Mouse (Mus musculus): ENCODE results near the gene Usp40. TPM values are rescaled to one million over a fixed set of nuclear protein-coding genes. Genes with fewer than 3 reads are reported as not detected.

The Usp40 gene
- polyA plus RNA-seq, 1 experiment from 2014 or later: 27.9 TPM

DNA sequence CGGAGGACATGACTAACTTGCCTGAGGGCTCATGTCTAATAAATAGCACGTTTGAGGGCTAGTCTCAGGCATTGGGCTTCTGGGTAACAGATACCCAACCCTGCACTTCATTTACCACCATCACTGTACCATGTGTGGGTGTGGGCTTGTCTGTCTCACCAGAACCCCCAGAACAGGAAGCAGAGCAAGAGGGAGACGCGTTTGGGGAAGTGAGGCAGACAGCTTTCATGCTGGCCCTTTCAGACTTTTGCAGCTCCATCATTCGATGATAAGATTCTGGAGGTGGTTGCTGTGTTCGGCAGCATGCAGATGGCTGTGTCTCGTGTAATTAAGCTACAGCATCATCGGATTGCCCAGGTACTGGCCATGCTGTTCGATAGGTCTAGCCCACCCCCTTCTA is 73.3 kb downstream of the Usp40 start:
- WGBS: 92% methylated on average over 9 of the region's 9 CpGs
- ATAC-seq (ENCODE audit: low FRiP score): no peak
- no peak overlapping the region for H3K4me3 ChIP-seq (ENCODE audit: low read depth, low read length)
- no peaks in the 10 kb centered on the region for H3K27me3 ChIP-seq (ENCODE audit: control insufficient read depth, insufficient read depth, low read length)
- no peak overlapping the region for H3K4me2 ChIP-seq
- peaks cover 10% of the 10 kb centered on the region for H3K36me3 ChIP-seq (ENCODE audit: control insufficient read depth, insufficient read depth, low read length)
- H3K9ac ChIP-seq (ENCODE audit: low read length): no peak overlapping the region
- no peaks in the 10 kb centered on the region for H3K9me3 ChIP-seq (ENCODE audit: control insufficient read depth, low read length)
- H3K4me1 ChIP-seq (ENCODE audit: control insufficient read depth, insufficient read depth, low read length): no peaks in the 10 kb centered on the region
- no peak for DNase-seq (ENCODE audit: low spot score, missing footprints)
- no peak overlapping the region for H3K27ac ChIP-seq (ENCODE audit: low read depth, low read length)

DNA sequence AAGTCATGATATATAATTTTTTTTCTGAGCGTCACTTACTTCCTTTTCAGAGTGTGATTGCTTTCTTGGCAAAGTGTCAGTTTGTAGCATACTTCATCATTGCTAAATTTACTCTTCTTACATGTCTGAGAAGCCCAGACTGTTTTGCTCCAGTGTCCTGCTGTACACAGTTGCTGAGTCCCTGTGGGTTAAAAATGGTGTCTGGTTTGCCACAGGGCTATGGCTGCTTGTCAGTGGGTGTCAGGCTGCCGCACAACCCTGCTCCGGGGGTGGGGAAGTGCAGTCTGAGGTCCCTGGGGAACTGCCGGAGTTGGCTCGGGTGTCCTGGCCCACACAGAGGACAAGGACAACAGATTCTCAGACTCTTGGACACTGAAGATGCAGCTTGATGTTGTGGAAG is 75.3 kb downstream of the Usp40 start:
- Histone ChIP-seq H3K4me1 (ENCODE audit: control insufficient read depth, insufficient read depth, low read length) (no peaks in the 10 kb centered on the region), H3K9me3 (ENCODE audit: control insufficient read depth, low read length) (no peaks in the 10 kb centered on the region), H3K27ac (ENCODE audit: low read depth, low read length) (no peak overlapping the region), H3K4me3 (ENCODE audit: low read depth, low read length) (no peak overlapping the region), H3K36me3 (ENCODE audit: control insufficient read depth, insufficient read depth, low read length) (peaks cover 6% of the 10 kb centered on the region), H3K4me2 (no peak overlapping the region), H3K9ac (ENCODE audit: low read length) (no peak overlapping the region), H3K27me3 (ENCODE audit: control insufficient read depth, insufficient read depth, low read length) (no peaks in the 10 kb centered on the region)
- 90% methylated on average over 5 of the region's 5 CpGs for WGBS
- ATAC-seq (ENCODE audit: low FRiP score): no peak
- DNase-seq (ENCODE audit: low spot score, missing footprints): no peak

DNA sequence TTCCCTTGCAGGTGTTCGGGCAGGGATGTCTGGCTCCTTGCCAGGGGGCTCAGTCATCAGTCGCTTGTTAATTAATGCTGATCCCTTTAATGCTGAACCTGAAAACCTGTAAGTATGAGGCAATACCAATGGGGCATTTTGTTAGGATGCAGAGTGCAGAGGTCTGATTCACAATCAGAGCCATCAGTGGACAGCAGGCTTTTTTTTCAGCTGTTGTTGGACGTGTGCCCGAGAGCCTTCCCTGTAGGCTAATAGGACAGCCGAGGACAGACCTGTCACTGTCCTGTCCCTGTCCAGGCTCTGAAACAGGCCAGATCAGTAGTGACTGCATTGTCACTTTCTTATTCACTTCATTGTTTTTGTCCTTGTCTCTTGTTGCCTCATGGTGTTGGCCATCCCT is 78.6 kb downstream of the Usp40 start:
- Histone ChIP-seq H3K36me3 (ENCODE audit: control insufficient read depth, insufficient read depth, low read length) (0 out of 2 replicates have a peak, but pooled peaks cover 6% of the 10 kb centered on the region), H3K9me3 (ENCODE audit: control insufficient read depth, low read length) (no peaks in the 10 kb centered on the region), H3K9ac (ENCODE audit: low read length) (no peak overlapping the region), H3K4me2 (no peak overlapping the region), H3K4me3 (ENCODE audit: low read depth, low read length) (no peak overlapping the region), H3K4me1 (ENCODE audit: control insufficient read depth, insufficient read depth, low read length) (no peaks in the 10 kb centered on the region), H3K27me3 (ENCODE audit: control insufficient read depth, insufficient read depth, low read length) (no peaks in the 10 kb centered on the region), H3K27ac (ENCODE audit: low read depth, low read length) (no peak overlapping the region)
- ATAC-seq (ENCODE audit: low FRiP score) (no peak), DNase-seq (ENCODE audit: low spot score, missing footprints) (no peak)
- 85% methylated on average over 5 of the region's 5 CpGs for WGBS

DNA sequence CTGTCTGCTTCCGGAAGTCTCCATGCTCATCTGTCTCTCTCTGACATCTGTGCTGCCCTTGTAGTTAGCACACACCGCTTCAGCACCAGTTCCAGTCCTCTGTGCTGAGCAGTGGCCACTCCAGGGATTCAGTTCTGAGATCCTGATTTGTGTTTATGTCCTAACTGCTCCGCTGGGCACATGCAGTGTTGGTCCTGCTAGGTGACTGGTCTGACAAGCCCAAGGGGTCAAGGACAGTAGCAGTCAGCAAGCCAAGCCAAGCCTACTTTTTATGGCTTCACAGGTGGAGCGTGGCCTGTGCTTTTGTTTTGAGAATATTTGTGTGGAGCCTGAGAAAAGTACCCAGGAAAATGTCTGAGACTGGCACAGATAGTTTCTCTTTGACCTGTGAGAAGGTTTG is 83.5 kb downstream of the Usp40 start:
- Histone ChIP-seq H3K27ac (ENCODE audit: low read depth, low read length) (no peak overlapping the region), H3K27me3 (ENCODE audit: control insufficient read depth, insufficient read depth, low read length) (no peaks in the 10 kb centered on the region), H3K9ac (ENCODE audit: low read length) (no peak overlapping the region), H3K4me1 (ENCODE audit: control insufficient read depth, insufficient read depth, low read length) (no peaks in the 10 kb centered on the region), H3K4me2 (no peak overlapping the region), H3K9me3 (ENCODE audit: control insufficient read depth, low read length) (no peaks in the 10 kb centered on the region), H3K4me3 (ENCODE audit: low read depth, low read length) (no peak overlapping the region), H3K36me3 (ENCODE audit: control insufficient read depth, insufficient read depth, low read length) (peaks cover 6% of the 10 kb centered on the region; the same call in 1 of the 2 replicates)
- no peak for DNase-seq (ENCODE audit: low spot score, missing footprints)
- ATAC-seq (ENCODE audit: low FRiP score): no peak
- 98% methylated on average over 4 of the region's 4 CpGs for WGBS

DNA sequence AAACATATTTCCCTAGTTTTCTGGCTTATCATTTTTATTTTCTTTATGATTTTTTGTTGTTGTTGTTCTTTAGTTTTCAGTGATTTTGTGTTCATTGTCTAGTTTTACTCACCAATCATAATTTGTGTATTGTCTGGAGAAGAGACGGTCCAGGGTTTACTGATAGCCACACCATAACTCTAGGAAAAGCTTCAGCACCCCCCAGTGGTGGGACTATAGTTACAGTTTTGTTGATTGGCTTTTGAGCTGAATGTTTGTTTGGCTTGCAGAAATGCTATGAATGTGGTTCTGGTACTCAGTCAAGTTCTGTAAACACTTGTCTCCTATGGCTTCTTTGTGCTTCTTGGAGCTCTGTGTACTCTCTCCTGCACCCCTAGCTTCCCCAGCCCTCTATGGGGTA is 85.7 kb downstream of the Usp40 start:
- 87% methylated on average over 1 of the region's 1 CpGs for WGBS
- DNase-seq (ENCODE audit: low spot score, missing footprints) (no peak), ATAC-seq (ENCODE audit: low FRiP score) (no peak)
- H3K27me3 ChIP-seq (ENCODE audit: control insufficient read depth, insufficient read depth, low read length): no peaks in the 10 kb centered on the region
- no peak overlapping the region for H3K4me2 ChIP-seq
- no peak overlapping the region for H3K9ac ChIP-seq (ENCODE audit: low read length)
- no peaks in the 10 kb centered on the region for H3K9me3 ChIP-seq (ENCODE audit: control insufficient read depth, low read length)
- no peaks in the 10 kb centered on the region for H3K4me1 ChIP-seq (ENCODE audit: control insufficient read depth, insufficient read depth, low read length)
- H3K4me3 ChIP-seq (ENCODE audit: low read depth, low read length): no peak overlapping the region
- H3K27ac ChIP-seq (ENCODE audit: low read depth, low read length): no peak overlapping the region
- peaks cover 10% of the 10 kb centered on the region; the same call in 1 of the 2 replicates for H3K36me3 ChIP-seq (ENCODE audit: control insufficient read depth, insufficient read depth, low read length)

DNA sequence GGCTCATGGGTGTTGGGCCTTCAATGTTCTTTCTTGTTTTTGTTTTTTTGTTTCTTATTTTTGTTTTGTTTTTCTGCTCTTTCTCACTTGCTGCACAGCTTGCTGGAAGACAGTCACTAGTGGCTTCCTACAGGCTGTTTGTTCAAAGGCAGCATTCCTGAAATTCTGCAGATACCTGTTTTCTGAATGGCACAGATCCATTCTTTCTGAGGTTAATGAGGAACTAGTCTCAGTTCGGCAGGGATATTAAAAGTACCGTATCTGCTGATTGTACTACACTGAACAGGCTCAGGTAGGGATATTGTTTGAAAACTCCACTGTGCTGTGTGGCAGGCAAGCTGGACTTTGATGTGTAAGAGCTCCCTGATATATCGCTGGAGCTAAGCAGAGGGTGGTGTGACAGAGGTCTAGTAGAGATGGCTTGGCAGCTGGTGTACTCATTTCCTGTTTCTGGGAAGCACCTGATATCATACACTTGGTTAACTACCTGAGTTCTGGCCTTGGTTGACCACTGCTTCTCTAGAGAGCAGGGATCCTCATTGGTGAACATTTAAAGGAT is 88.2 kb downstream of the Usp40 start:
- peaks cover 5% of the 10 kb centered on the region for H3K36me3 ChIP-seq (ENCODE audit: control insufficient read depth, insufficient read depth, low read length)
- 91% methylated on average over 3 of the region's 3 CpGs for whole genome bisulfite sequencing
- no peaks in the 10 kb centered on the region for H3K9me3 ChIP-seq (ENCODE audit: control insufficient read depth, low read length)
- DNase-seq (ENCODE audit: low spot score, missing footprints) (no peak), ATAC-seq (ENCODE audit: low FRiP score) (no peak)
- H3K9ac ChIP-seq (ENCODE audit: low read length): no peak overlapping the region
- H3K27ac ChIP-seq (ENCODE audit: low read depth, low read length): no peak overlapping the region
- H3K4me1 ChIP-seq (ENCODE audit: control insufficient read depth, insufficient read depth, low read length): no peaks in the 10 kb centered on the region
- H3K27me3 ChIP-seq (ENCODE audit: control insufficient read depth, insufficient read depth, low read length): no peaks in the 10 kb centered on the region
- H3K4me2 ChIP-seq: no peak overlapping the region
- no peak overlapping the region for H3K4me3 ChIP-seq (ENCODE audit: low read depth, low read length)

DNA sequence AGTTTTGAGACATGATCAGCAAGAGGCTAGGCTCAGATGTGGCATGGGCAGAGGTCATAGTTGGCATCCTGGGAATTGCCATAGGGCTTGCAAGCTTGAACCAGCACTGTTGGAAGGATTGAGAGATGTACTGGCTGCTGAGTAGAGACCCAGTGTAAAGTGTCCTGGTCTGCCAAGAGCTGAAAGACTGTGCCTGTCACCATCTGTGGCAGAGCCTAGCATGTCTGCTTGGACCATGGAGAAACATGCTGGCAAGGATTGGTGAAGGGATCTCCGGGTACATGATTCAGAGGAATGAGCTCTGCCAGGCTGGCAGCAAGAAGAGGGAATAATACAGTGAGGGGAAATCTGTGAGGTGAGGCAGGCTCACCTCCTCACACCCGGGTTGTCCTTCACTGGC is 90.3 kb downstream of the Usp40 start:
- Histone ChIP-seq H3K9me3 (ENCODE audit: control insufficient read depth, low read length) (no peaks in the 10 kb centered on the region), H3K27ac (ENCODE audit: low read depth, low read length) (no peak overlapping the region), H3K27me3 (ENCODE audit: control insufficient read depth, insufficient read depth, low read length) (no peaks in the 10 kb centered on the region), H3K4me2 (no peak overlapping the region), H3K36me3 (ENCODE audit: control insufficient read depth, insufficient read depth, low read length) (peaks cover 5% of the 10 kb centered on the region), H3K4me3 (ENCODE audit: low read depth, low read length) (no peak overlapping the region), H3K9ac (ENCODE audit: low read length) (no peak overlapping the region), H3K4me1 (ENCODE audit: control insufficient read depth, insufficient read depth, low read length) (no peaks in the 10 kb centered on the region)
- no peak for ATAC-seq (ENCODE audit: low FRiP score)
- WGBS: 92% methylated on average over 2 of the region's 2 CpGs
- DNase-seq (ENCODE audit: low spot score, missing footprints): no peak

DNA sequence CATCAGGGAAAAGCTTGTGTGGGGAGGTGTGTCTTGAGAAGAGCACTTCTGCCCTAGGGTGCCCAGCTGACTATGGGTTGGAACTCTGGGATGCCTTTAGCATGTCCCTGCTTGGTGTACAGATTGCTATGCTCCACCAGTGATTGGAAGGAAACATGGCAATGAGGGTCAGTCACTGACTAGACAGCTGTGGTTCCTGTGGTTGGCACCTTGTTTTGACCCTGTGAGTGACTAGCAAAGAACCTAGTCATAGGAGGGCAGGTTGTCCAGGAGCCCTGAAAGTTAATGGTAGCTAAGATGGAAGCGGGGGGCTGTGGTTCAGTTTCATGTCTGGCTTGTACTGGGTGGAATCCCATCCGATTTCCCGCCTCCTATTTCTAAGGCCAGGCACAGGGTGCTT is 91.0 kb downstream of the Usp40 start:
- no peak overlapping the region for H3K9ac ChIP-seq (ENCODE audit: low read length)
- H3K27me3 ChIP-seq (ENCODE audit: control insufficient read depth, insufficient read depth, low read length): no peaks in the 10 kb centered on the region
- no peak overlapping the region for H3K27ac ChIP-seq (ENCODE audit: low read depth, low read length)
- H3K36me3 ChIP-seq (ENCODE audit: control insufficient read depth, insufficient read depth, low read length): peaks cover 5% of the 10 kb centered on the region
- WGBS: 88% methylated on average over 3 of the region's 3 CpGs
- no peaks in the 10 kb centered on the region for H3K4me1 ChIP-seq (ENCODE audit: control insufficient read depth, insufficient read depth, low read length)
- no peak for ATAC-seq (ENCODE audit: low FRiP score)
- DNase-seq (ENCODE audit: low spot score, missing footprints): no peak
- no peak overlapping the region for H3K4me3 ChIP-seq (ENCODE audit: low read depth, low read length)
- H3K4me2 ChIP-seq: no peak overlapping the region
- no peaks in the 10 kb centered on the region for H3K9me3 ChIP-seq (ENCODE audit: control insufficient read depth, low read length)

DNA sequence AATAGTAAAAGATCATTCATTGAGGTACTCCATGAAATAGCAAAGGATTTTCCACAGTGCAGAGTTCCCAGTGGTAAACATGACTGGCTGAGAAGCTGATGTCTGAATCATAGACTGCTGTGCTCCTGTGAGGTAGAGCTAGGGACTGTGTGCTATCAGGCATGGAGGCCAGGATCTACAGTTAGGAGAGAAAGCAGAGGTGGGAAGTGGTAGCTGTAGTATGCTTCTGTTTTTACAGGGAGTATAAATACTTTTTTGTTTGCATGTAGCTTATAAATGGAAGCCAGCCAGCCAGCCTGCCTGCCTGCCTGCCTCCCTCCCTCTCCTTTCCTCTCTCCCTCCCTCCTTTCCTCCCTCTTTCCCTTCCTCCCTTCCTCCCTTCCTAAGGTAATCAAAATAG is 95.0 kb downstream of the Usp40 start:
- Histone ChIP-seq H3K27me3 (ENCODE audit: control insufficient read depth, insufficient read depth, low read length) (no peaks in the 10 kb centered on the region), H3K27ac (ENCODE audit: low read depth, low read length) (no peak overlapping the region), H3K9ac (ENCODE audit: low read length) (no peak overlapping the region), H3K4me2 (no peak overlapping the region), H3K4me1 (ENCODE audit: control insufficient read depth, insufficient read depth, low read length) (no peaks in the 10 kb centered on the region), H3K36me3 (ENCODE audit: control insufficient read depth, insufficient read depth, low read length) (peaks cover 5% of the 10 kb centered on the region), H3K9me3 (ENCODE audit: control insufficient read depth, low read length) (no peaks in the 10 kb centered on the region), H3K4me3 (ENCODE audit: low read depth, low read length) (no peak overlapping the region)
- DNase-seq (ENCODE audit: low spot score, missing footprints) (no peak), ATAC-seq (ENCODE audit: low FRiP score) (no peak)

DNA sequence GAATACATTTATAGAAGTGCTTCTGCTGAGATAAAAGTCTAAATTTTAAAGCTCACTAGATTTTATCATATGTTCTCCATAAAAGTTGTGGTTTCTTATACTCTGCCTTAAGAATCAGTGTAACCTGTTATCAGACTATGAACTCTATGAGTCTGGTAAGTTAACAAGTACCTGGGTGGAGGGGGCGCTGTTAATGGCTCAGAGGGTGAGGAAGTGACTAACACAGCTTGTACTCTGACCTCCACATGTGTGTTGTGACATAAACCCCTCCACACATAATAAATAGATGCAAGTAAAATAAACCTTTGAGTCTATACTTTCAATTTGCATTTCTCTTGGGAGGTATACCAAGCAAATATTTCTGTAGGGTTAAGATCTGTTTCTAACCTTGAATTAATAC is 97.9 kb downstream of the Usp40 start:
- no peaks in the 10 kb centered on the region for H3K9me3 ChIP-seq (ENCODE audit: control insufficient read depth, low read length)
- H3K27me3 ChIP-seq (ENCODE audit: control insufficient read depth, insufficient read depth, low read length): no peaks in the 10 kb centered on the region
- DNase-seq (ENCODE audit: low spot score, missing footprints) (no peak), ATAC-seq (ENCODE audit: low FRiP score) (no peak)
- no peak overlapping the region for H3K4me3 ChIP-seq (ENCODE audit: low read depth, low read length)
- H3K4me1 ChIP-seq (ENCODE audit: control insufficient read depth, insufficient read depth, low read length): no peaks in the 10 kb centered on the region
- 90% methylated on average over 1 of the region's 1 CpGs for WGBS
- no peak overlapping the region for H3K27ac ChIP-seq (ENCODE audit: low read depth, low read length)
- H3K9ac ChIP-seq (ENCODE audit: low read length): no peak overlapping the region
- H3K36me3 ChIP-seq (ENCODE audit: control insufficient read depth, insufficient read depth, low read length): no peaks in the 10 kb centered on the region
- H3K4me2 ChIP-seq: no peak overlapping the region
